Mouse (Mus musculus): ENCODE data around the gene Cpeb2. TPM values are rescaled to one million over a fixed set of nuclear protein-coding genes. Genes with fewer than 3 reads are reported as not detected.

Cpeb2 gene
- 9.6 and 9.8 TPM in 2 replicates for polyA plus RNA-seq (2016; fragmentation: Nextera tagmentation; extraction: Ambion mirVana)

DNA sequence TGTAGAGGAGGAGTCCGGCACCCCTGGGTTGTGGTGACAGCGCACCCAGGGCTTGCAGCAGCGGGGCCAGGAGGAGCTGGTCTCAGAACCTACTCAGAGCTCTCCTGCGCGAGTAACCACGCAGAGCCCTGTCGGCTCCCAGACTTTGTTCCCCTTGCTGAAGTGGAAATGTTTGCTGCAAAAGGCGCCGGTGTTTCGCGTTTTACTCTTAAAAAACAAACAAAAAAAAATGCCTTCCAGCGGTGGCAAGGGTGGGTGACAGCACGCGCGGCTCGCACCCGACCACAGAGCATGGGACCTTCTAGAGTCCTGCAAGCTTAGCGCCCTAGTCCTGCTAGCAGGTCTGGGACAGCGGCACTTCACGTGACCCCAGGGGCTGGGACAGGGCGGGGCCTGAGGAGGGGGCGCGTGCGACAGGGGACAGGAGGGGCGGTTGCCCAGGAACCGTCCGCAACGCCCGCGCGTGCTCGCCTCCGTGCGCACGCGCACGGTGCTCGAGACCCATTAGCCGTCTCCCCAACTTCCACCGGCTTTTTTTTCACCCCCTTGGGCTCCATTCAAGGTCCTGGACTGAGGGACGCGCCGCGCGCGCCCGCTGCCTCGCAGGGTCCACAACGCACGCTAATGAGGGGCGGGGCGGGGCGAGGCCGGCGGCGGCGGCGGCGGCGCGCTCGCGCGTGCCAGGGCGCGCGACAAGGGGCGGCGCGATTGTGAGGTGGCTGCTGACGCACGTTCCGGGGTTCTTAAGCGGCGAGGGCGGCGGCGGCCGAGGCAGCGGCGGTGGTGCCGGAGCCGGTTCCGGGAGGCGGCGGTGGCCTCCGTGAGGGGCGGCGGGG lies at the start of gene Cpeb2:
Cpeb2 (plus strand) TSS at position 691 of the 836 bp plus-strand sequence.
- Histone ChIP-seq H3K4me3 (peak within 1 kb of the TSS; percentile 94), H3K4me1 (peaks cover 6% of the 10 kb centered on the region; the same call in 1 of the 2 replicates), H3K27me3 (replicated peaks) (no peaks in the 10 kb centered on the region), H3K9me3 (no peaks in the 10 kb centered on the region), H3K27ac (peak within 1 kb of the TSS; percentile 96), H3K4me2 (replicated peaks) (peak within 1 kb of the TSS; percentile 84), H3K36me3 (no peaks in the 10 kb centered on the region), H3K9ac (peak within 1 kb of the TSS; percentile 97)
- WGBS, result under 1% methylated on average over 89 of the region's 89 CpGs
- peak; percentile 91 for ATAC-seq (ENCODE audit: low FRiP score, low read depth)

DNA sequence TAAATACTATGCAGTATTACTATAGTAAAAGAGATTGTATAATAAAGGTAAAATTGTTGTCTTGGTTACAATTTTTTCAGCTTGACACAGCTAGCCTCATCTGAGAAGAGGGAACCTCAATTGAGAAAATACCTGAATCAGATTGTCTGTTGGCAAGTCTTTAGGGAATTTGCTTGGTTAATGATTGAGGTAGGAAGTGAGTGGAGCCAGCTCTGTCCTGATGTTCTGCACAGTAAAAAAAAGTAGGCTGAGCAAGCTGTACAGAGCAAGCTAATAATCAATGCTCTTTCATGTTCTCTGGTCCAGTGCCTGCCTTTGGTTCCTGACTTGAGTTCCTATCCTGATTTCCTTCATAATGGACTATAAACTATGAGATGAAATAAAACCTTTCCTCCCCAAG lies 49.4 kb upstream of the Cpeb2 start:
- Histone ChIP-seq H3K4me1 (no peaks in the 10 kb centered on the region), H3K9me3 (no peaks in the 10 kb centered on the region), H3K27me3 (replicated peaks) (no peaks in the 10 kb centered on the region), H3K9ac (no peak overlapping the region), H3K36me3 (no peaks in the 10 kb centered on the region), H3K4me3 (no peak overlapping the region), H3K4me2 (replicated peaks) (no peak overlapping the region), H3K27ac (no peak overlapping the region)
- ATAC-seq (ENCODE audit: low FRiP score, low read depth), result no peak

DNA sequence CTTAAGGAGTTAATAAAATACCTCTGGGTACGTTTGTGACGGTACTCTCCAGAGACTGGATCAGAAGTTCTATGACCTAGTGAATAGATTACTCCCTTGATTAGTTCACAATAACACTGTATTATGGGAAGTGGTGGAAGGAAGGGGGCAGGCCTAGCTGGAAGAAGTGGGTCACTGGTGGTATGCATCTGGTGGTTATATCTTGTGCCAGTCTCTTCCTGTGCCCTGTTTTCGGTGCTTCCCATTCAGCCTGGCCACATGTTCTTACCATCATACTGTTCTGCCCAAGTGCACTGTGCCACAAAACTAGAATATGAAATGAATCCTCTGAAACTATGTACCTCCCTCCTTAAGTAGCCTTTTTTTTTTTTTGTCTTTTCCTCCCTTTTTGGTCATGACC lies 48.1 kb upstream of the Cpeb2 start:
- ATAC-seq (ENCODE audit: low FRiP score, low read depth), result no peak
- Histone ChIP-seq H3K4me2 (replicated peaks) (no peak overlapping the region), H3K4me3 (no peak overlapping the region), H3K36me3 (no peaks in the 10 kb centered on the region), H3K27ac (no peak overlapping the region), H3K9me3 (no peaks in the 10 kb centered on the region), H3K27me3 (replicated peaks) (no peaks in the 10 kb centered on the region), H3K9ac (no peak overlapping the region), H3K4me1 (no peaks in the 10 kb centered on the region)
- whole genome bisulfite sequencing, result 63% methylated on average over 3 of the region's 3 CpGs

DNA sequence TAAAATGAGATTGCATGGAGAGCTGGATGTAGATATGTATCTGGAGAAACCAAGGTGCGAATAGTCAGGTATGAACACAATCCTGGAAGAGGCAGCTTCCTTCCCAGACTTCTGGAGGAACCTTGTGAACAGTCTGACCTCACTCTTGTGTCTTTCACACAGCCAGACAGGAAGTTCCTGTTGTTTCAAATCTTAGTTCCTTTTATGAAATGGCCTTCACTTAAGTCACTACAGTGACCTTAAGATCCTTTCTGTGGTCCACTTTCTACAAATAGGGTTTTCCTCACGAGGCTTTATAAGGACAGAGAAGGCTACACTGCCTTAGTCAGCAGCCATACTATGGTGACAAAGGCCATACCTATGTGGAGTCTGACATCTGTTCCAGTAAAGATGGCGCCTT lies 47.5 kb upstream of the Cpeb2 start:
- no peaks in the 10 kb centered on the region for H3K9me3 ChIP-seq
- H3K27me3 ChIP-seq (replicated peaks), result no peaks in the 10 kb centered on the region
- H3K4me3 ChIP-seq, result no peak overlapping the region
- no peak overlapping the region for H3K27ac ChIP-seq
- WGBS, result 84% methylated on average over 3 of the region's 3 CpGs
- ATAC-seq (ENCODE audit: low FRiP score, low read depth), result no peak
- no peak overlapping the region for H3K9ac ChIP-seq
- H3K4me2 ChIP-seq (replicated peaks), result no peak overlapping the region
- no peaks in the 10 kb centered on the region for H3K4me1 ChIP-seq
- H3K36me3 ChIP-seq, result no peaks in the 10 kb centered on the region

DNA sequence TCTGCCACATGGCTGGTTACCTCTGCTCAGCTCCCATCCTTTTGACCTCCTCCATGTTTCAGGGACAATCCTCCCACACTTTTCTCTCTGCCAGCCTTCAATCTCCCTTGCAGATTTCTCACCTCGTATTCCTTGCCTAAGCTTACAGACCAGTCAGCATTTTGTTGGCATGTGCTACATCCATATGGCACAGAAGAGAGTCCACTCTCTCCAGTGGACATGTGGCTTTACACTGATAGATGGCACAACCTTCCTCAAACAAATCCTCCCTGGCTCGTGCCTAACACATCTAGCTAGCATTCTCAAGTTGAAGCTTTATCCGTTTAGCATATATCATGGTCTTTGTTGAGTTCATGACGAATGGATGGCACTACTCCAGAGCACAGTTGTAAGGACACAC lies 32.3 kb upstream of the Cpeb2 start:
- Histone ChIP-seq H3K9ac (no peak overlapping the region), H3K4me1 (no peaks in the 10 kb centered on the region), H3K9me3 (no peaks in the 10 kb centered on the region), H3K36me3 (no peaks in the 10 kb centered on the region), H3K27me3 (replicated peaks) (no peaks in the 10 kb centered on the region), H3K4me2 (replicated peaks) (no peak overlapping the region), H3K4me3 (no peak overlapping the region), H3K27ac (no peak overlapping the region)
- no peak for ATAC-seq (ENCODE audit: low FRiP score, low read depth)
- WGBS, result 83% methylated on average over 4 of the region's 4 CpGs

DNA sequence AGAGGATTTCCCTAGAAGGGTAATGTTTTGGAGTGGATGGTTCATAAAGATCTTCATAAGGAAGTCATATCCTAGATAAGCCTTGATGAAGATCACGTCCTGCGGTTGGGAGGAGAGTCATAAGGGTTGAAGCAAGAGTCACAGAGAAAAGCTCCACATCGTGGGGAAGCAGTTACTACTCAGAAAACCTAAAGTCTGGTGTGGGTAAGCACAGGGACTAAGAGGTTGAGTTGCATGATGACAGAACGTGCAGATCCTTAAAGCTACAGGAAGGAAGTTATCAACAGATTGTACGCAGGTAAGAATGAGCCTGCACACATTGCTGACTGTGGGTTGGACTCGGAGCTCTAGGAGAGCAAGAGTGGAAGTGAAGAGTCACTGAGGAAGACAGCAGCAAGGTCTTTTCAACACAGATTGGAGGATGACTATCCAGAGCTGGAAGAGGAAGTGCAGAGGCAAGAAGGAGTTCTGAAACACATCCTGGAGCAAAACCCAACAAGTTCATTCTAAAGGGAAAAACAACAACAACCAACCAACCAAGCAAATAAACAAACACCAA lies 26.4 kb upstream of the Cpeb2 start:
- Histone ChIP-seq H3K9ac (no peak overlapping the region), H3K9me3 (no peaks in the 10 kb centered on the region), H3K27me3 (replicated peaks) (no peaks in the 10 kb centered on the region), H3K36me3 (no peaks in the 10 kb centered on the region), H3K27ac (no peak overlapping the region), H3K4me3 (no peak overlapping the region), H3K4me1 (no peaks in the 10 kb centered on the region), H3K4me2 (replicated peaks) (no peak overlapping the region)
- no peak for ATAC-seq (ENCODE audit: low FRiP score, low read depth)
- 83% methylated on average over 6 of the region's 6 CpGs for WGBS

DNA sequence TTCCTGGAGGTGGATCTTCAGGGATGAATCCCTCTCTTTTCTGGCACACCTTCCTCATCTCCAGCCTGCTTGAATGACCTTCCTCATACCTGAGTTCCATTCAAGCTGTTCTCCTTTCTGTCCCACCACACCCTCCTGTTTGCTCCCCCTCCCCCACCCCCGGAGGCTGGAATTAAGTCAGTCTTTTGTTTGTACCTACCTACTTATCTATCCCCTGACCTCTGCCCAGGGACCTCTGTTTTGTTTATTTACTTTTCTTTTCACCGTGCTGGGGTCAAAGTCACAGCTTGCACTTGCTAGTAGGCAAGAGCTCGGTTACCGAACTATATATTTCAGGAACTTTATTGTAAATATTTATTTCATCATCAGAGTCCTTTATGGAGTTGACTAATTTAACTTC lies 15.5 kb upstream of the Cpeb2 start:
- no peak for ATAC-seq (ENCODE audit: low FRiP score, low read depth)
- no peak overlapping the region for H3K9ac ChIP-seq
- no peaks in the 10 kb centered on the region for H3K27me3 ChIP-seq (replicated peaks)
- H3K4me1 ChIP-seq, result no peaks in the 10 kb centered on the region
- 56% methylated on average over 4 of the region's 4 CpGs for WGBS
- no peak overlapping the region for H3K27ac ChIP-seq
- no peaks in the 10 kb centered on the region for H3K36me3 ChIP-seq
- no peaks in the 10 kb centered on the region for H3K9me3 ChIP-seq
- no peak overlapping the region for H3K4me3 ChIP-seq
- no peak overlapping the region for H3K4me2 ChIP-seq (replicated peaks)

DNA sequence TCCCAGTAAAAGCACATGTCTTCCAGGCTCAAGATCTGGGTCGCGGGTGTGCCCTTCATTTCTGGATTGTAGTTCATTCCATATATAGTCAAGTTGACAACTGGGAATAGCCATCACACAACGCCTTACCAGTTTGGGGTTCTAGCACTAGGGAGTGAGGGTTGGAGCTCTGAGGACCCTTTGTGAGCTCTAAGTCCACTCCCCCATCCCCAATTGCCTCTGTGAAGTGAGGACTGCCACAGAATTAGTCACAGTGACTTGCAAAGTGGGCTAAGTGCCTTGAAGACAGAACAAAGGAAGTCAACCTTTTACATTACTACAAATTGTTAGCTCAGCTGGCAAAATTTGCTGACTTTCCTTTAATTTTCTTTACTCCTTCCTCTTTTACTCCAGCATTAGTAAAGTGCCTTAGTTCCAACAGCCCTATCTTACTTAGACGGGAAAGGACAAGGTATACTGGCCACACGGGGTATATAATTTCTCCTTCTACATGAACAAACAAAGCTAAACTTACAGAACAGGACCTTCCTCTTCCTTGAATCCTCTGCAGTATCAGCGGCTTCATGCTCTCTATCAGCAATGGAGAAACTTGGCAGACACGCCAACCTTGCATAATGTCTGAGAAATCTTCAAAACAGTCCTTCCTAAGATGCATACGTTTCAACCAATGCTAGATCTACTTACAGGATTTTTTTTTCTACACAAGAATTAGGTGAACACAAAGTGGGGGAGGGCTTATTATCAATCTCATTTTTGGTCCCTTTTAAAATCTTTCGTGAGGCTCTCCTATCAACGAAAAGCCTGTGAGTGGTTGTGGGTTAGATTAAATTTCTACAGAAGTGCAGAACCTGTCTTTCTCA lies 14.8 kb upstream of the Cpeb2 start:
- Histone ChIP-seq H3K4me3 (no peak overlapping the region), H3K36me3 (no peaks in the 10 kb centered on the region), H3K27ac (no peak overlapping the region), H3K9me3 (no peaks in the 10 kb centered on the region), H3K9ac (no peak overlapping the region), H3K27me3 (replicated peaks) (no peaks in the 10 kb centered on the region), H3K4me2 (replicated peaks) (no peak overlapping the region), H3K4me1 (no peaks in the 10 kb centered on the region)
- no peak for ATAC-seq (ENCODE audit: low FRiP score, low read depth)
- 75% methylated on average over 10 of the region's 10 CpGs for WGBS

DNA sequence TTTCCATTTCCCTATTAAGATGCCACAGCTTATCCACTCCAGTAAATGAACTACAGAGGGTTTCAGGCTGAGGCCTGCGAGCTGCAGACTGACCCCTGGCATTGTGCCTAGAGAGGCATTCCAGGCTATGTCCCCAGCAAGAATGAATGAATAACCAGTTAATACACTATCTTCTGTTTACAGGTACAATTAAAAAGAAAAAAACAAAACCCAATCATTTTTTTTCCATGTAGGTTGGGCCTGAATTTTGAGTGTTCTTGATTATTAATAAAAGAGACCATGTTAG lies 14.2 kb upstream of the Cpeb2 start:
- no peaks in the 10 kb centered on the region for H3K27me3 ChIP-seq (replicated peaks)
- no peak for ATAC-seq (ENCODE audit: low FRiP score, low read depth)

DNA sequence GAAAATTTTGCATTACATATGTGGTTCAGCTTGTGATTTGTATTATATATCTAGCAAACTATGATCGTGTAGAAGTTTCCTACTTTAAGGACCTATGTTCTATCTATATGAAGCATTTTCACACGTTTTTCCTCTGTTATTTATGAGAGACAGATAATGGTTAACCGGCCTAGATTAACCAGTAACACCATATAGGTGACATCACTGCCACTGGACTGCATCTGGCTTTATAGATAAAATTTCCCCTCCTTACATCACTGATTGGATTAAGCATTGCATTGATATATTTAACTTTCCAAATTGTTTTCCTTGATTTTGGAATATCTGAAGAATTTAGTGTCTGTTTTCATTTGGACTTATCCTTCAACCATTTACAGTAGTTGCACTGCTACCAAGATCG lies 9.6 kb upstream of the Cpeb2 start:
- H3K9me3 ChIP-seq, result no peaks in the 10 kb centered on the region
- no peak overlapping the region for H3K27ac ChIP-seq
- no peak for ATAC-seq (ENCODE audit: low FRiP score, low read depth)
- WGBS, result 75% methylated on average over 4 of the region's 4 CpGs
- H3K4me3 ChIP-seq, result no peak overlapping the region
- no peak overlapping the region for H3K9ac ChIP-seq
- H3K27me3 ChIP-seq (replicated peaks), result no peaks in the 10 kb centered on the region
- no peaks in the 10 kb centered on the region for H3K4me1 ChIP-seq
- no peaks in the 10 kb centered on the region for H3K36me3 ChIP-seq
- no peak overlapping the region for H3K4me2 ChIP-seq (replicated peaks)

More for the DNA sequence above, 14.2 kb upstream of the Cpeb2 start:
- H3K36me3 ChIP-seq, result no peaks in the 10 kb centered on the region
- no peaks in the 10 kb centered on the region for H3K4me1 ChIP-seq
- H3K9me3 ChIP-seq, result no peaks in the 10 kb centered on the region
- no peak overlapping the region for H3K9ac ChIP-seq
- 66% methylated on average over 1 of the region's 1 CpGs for WGBS
- no peak overlapping the region for H3K27ac ChIP-seq
- no peak overlapping the region for H3K4me3 ChIP-seq
- H3K4me2 ChIP-seq (replicated peaks), result no peak overlapping the region

DNA sequence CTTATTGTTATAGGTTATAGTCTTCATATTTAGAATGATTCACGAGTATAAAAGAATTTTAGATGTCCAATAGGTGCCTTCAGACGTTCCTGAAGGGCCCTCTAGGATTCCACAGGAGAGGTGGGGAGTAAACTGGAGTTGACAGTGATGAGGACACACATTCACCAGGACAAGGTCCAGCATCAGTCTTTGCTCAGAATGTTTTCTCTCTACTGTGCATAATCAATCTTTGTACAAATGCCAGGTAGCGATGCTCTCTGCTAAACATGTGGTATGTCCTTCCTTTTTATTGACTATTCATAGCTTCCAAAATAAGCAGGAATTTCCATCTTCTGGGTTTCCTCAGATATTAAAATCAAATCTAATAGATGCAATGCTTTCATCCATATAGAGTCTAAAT lies 8.7 kb upstream of the Cpeb2 start:
- no peak overlapping the region for H3K4me2 ChIP-seq (replicated peaks)
- H3K27ac ChIP-seq, result no peak overlapping the region
- no peaks in the 10 kb centered on the region for H3K36me3 ChIP-seq
- H3K9me3 ChIP-seq, result no peaks in the 10 kb centered on the region
- no peaks in the 10 kb centered on the region for H3K4me1 ChIP-seq
- no peaks in the 10 kb centered on the region for H3K27me3 ChIP-seq (replicated peaks)
- H3K9ac ChIP-seq, result no peak overlapping the region
- no peak for ATAC-seq (ENCODE audit: low FRiP score, low read depth)
- 65% methylated on average over 3 of the region's 3 CpGs for WGBS
- no peak overlapping the region for H3K4me3 ChIP-seq

DNA sequence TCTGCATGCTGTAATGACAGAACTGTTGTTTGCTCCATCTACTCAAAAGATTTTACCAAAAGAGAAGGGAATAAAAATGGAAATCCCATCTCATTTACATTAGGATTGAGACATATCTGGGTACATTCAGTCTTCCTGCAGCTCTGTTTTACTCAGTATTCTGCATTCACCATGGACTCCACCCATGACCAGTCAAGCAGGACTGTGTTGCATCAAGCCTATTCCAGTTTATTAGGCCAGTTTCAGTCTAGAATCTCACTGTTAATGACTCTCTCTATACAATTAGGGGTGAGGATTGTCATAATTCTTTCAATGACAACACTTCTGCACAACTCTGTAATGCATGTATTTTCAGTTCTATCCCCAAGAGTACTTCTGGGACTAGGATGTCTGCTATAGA lies 6.8 kb upstream of the Cpeb2 start:
- no peaks in the 10 kb centered on the region for H3K27me3 ChIP-seq (replicated peaks)
- no peak overlapping the region for H3K4me2 ChIP-seq (replicated peaks)
- ATAC-seq (ENCODE audit: low FRiP score, low read depth), result no peak
- H3K4me1 ChIP-seq, result no peaks in the 10 kb centered on the region
- H3K36me3 ChIP-seq, result no peaks in the 10 kb centered on the region
- H3K9ac ChIP-seq, result no peak overlapping the region
- H3K9me3 ChIP-seq, result no peaks in the 10 kb centered on the region
- no peak overlapping the region for H3K4me3 ChIP-seq
- no peak overlapping the region for H3K27ac ChIP-seq
